Mouse (Mus musculus) spleen, postnatal 14 days (tissue): Measurements from ENCODE around the gene Macf1.

Experiments used
- DNase-seq, 2 experiments: peaks; one replicate each; pipeline ENCODE4 v3.0.0; 2021 to 2022; ENCODE audit warnings: low spot score in 2 of 2

The Macf1 gene

GRCm38 (mm10) chr4:123409034-123409692 lies 275.0 kb downstream of the Macf1 start:
- no peak for DNase-seq

GRCm38 (mm10) chr4:123407792-123408191 lies 276.4 kb downstream of the Macf1 start:
- DNase-seq, result no peak

GRCm38 (mm10) chr4:123404056-123404455 lies 280.1 kb downstream of the Macf1 start:
- no peak for DNase-seq

GRCm38 (mm10) chr4:123402244-123402643 lies 281.9 kb downstream of the Macf1 start:
- DNase-seq, result no peak

GRCm38 (mm10) chr4:123401265-123401664 lies 282.9 kb downstream of the Macf1 start:
- DNase-seq, result no peak

- DNase-seq, result no peak
Measured at GRCm38 (mm10) chr4:123397643-123398434, 286.3 kb downstream of the Macf1 start.

GRCm38 (mm10) chr4:123397049-123397448 lies 287.1 kb downstream of the Macf1 start:
- no peak for DNase-seq

- no peak for DNase-seq
Measured at GRCm38 (mm10) chr4:123395435-123396000, 288.6 kb downstream of the Macf1 start.

GRCm38 (mm10) chr4:123394878-123395277 lies 289.3 kb downstream of the Macf1 start:
- DNase-seq, result no peak

GRCm38 (mm10) chr4:123394269-123394668 lies 289.9 kb downstream of the Macf1 start:
- DNase-seq, result no peak

- DNase-seq, result no peak
Measured at GRCm38 (mm10) chr4:123393004-123393403, 291.2 kb downstream of the Macf1 start.

- DNase-seq, result peak in 1 of 2 experiments; percentile 21
Measured at GRCm38 (mm10) chr4:123392187-123392586, 292.0 kb downstream of the Macf1 start.

- no peak for DNase-seq
Measured at GRCm38 (mm10) chr4:123385028-123385427, 299.1 kb downstream of the Macf1 start.

GRCm38 (mm10) chr4:123383173-123383572 lies 301.0 kb downstream of the Macf1 start:
- no peak for DNase-seq

GRCm38 (mm10) chr4:123382051-123382450 lies 302.1 kb downstream of the Macf1 start:
- no peak for DNase-seq

- DNase-seq, result no peak
Measured at GRCm38 (mm10) chr4:123381598-123381997, 302.6 kb downstream of the Macf1 start.

- DNase-seq, result no peak
Measured at GRCm38 (mm10) chr4:123376031-123376430, 308.1 kb downstream of the Macf1 start.

GRCm38 (mm10) chr4:123374316-123375008 lies 309.7 kb downstream of the Macf1 start:
- no peak for DNase-seq

GRCm38 (mm10) chr4:123363555-123363954 lies 320.6 kb downstream of the Macf1 start:
- DNase-seq, result no peak

- DNase-seq, result no peak
Measured at GRCm38 (mm10) chr4:123360771-123361170, 323.4 kb downstream of the Macf1 start.

GRCm38 (mm10) chr4:123358613-123359012 lies 325.5 kb downstream of the Macf1 start:
- DNase-seq, result no peak

- DNase-seq, result no peak
Measured at GRCm38 (mm10) chr4:123355941-123356340, 328.2 kb downstream of the Macf1 start.
